Mouse (Mus musculus): Measurements from ENCODE around the gene Xrcc1. TPM values are rescaled to one million over a fixed set of nuclear protein-coding genes. Genes with fewer than 3 reads are reported as not detected.

Gene Xrcc1
- 10 to 100 TPM; 46.1 to 52.3 TPM for polyA plus RNA-seq (2017; shearing (Covaris generic))

DNA sequence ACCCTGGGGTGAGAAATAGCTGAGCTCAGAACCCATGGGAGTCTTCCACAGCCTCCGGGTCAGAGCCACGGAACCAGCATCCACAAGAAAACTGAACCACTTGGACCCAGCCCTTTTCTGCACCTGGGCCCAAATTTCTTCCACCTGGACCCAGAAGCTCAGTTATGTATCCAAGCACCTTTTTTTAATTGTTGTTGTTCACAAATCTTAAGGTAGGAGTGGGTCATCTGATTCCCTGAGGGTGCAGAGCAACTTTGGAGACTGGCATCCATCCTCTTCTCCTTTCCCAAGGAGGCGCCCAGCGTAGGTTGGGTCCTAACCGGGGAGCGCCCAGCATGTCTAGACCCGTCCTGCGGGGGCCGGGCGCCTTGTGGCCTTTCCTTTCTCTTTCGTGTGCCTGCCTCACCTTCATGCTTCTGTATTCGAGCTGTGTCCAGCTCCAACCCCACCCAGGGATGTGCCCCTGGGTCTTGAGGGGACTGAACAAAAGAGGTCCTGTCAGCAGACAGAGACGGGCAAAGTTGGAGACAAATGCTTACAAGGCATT lies at the start of gene Xrcc1, which contains the start of gene Pinlyp:
Xrcc1 (plus strand) TSS at position 222 of the 547 bp plus-strand sequence.
Pinlyp (minus strand) TSS at position 51 of the 547 bp plus-strand sequence.

DNA sequence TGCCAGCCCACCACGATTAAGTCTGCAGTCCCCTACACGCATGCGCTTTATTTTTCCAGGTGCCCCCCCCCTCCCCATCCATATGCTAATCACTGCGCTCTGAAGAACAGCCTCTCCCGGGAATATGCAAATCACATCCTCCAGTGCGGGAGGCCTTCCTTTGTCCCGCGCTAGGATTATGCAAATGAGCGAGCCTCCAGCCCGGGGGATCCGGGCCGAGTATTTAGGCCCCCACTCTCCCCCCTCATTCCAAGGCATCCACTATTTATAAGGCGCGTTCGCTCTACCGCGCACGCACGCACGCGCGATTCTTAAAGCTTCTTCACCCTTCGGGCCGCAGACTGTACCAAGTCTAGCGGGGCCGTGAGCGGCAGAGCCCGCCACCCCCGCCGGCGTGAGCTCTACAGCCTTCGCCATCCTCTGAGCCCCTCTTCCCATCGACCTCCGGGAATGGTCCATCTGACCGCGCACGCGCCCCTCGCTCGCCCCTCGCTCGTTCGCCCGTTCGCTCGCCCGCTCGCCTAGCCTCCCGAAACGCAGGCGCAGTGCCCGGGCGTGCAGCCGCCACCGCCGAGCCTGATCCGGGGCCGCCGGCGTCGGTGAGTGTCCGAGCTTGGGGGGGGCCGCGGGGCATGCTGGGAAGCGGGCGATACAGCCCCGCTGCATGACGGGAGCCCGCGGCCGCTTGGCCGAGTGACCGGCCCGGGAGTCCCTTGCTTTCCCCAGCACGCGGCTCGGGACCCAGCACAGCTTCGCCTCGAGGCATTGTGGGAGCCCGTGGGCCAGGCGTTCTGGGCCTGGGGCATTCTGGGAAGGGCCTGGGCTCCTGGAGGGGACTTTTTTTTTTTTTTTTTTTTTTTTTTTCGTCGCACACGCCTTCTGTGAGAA lies 39.0 kb upstream of the Xrcc1 start, which contains the start of gene Zfp428:
Zfp428 (plus strand) TSS at position 169 of the 888 bp plus-strand sequence.

DNA sequence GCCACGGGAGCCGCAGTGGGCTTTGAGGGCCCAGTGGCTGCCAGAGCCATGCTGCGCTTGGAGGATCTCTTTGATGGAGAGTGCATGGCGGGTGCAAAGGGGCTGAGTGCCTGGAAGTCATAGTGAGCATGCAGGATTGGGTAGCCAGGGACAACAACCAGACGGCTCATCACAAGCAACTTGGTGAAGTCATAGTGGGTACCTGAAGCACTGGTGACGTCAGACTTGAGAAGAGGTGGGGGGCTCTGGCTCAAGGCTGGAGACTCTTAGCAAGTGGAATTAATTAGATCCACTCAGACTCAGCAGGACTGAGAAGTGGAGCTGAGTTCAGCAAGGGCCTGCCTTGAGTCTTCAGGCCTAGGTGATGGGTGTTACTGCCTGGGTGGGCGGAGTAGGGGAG lies 33.7 kb upstream of the Xrcc1 start, which contains the start of gene AC161166.1:
AC161166.1 (minus strand) TSS at position 101 of the 400 bp plus-strand sequence.

DNA sequence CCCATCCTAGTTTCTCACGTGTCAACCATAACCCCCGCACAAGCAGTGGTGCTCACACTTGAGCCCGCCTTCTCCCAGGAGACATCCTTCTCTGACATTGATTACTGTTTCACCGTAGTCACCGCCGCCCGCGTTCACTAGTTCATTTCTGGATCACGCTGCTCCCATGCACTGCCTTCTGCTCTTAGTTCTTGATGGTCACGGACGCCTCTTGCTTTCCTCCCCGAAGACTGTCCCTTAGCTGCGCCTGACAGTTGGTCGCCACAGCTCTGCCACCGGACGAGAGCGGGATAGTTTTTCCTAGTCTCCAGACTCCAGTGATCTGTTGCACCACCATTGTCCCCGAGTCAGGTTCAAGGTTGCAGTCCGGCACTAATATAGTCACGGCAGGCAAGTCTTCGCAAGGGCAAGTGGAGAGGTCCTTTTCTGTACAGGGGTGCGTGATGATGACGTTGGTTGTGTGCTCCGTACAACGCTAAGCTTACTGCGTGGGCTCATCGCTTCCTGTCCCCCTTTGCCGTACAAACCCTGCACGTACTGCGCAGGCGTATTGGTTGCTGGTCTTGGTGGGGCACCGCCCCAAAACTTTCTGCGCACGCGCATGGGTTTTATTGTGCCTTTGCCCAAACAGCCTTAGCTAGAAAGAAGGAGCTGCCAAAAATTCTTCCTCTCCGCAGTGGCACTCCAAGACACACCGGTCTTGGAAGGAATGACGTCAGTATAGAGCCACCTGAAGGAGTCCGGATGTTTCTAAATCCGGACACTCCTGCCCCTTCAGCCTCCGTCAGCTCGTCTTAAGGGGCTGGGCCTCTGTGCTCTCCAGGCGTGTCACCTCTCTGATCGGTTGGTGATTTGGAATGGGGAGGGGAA lies 15.8 kb upstream of the Xrcc1 start, which contains the start of gene Irgq:
Irgq (plus strand) TSS at position 628 of the 870 bp plus-strand sequence.

DNA sequence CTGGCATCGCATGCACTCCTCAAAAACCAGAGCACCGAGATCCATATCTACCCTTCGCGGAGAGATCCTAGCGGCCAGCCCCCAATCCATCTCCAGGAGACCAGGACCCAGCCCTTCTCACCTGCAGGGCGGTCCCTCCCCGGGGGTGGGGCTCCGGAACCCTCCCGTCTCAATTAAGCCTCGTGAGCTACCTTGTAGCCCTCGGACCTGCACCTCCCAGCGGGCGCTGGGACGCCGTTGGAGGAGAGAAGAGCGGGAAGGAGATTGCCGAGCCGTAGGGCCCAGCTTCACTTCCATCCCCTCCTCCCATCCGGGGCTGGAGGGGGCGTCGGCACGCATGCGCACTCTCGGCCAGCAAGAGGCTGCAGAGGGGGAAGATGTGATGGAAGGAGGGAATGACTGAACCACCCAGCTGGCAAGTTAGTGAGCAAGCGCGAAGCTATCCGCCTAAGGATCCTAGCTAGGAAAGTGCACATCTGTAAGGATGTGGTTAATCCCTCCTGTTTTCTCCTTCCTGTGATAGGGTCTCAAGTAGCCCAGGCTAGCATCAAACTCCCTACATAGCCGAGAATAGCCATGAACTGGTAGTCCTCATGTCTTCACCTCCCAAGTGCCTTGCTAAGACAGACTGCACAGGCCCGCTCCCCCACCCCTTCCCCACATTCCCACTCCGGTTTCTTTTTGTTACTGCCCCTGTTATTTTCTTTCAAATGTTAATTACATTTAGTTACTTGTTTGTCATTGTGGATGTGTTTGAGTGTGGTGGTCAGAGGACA lies 41.4 kb downstream of the Xrcc1 start, which contains the start of the genes Ethe1 and Zfp575:
Ethe1 (plus strand) TSS at position 214 of the 776 bp plus-strand sequence.
Zfp575 (minus strand) TSS at position 312 of the 776 bp plus-strand sequence.

DNA sequence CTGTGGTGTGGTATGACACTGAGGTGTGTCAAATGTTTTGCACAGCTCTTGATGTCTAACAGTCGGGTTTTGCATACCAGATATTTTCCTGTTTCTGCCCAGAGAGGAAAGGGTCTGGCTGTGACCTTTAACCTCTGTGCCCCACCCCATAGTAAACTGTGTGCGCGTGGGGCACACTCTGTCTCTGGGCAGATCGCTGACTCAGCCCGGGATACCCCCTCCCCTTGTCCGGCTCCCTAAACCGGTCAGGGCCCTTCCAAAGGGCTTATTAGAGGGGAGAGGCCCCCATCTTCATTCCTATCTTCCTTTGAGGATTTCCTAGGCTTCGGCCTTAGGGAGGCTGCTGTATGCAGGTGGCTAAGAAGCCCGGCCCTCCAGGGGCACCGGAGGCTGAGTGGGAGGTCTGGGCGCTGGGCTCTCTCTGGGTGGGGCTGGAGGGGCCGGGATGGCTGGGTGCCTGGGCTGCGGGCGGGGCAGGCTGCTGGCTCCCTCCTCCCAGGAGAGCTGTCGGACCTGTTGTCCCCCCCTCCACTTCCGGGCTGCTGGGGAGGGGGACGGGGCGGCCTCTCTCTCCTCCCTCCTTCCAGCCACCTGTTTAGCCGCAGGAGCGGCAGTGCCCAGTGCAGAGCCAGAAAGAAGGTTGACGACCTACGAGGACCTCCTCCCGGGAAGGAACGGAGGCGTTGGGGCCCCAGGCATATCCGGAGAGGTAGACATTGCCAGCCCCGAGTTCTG lies 64.2 kb downstream of the Xrcc1 start, which contains the start of gene Phldb3:
Phldb3 (plus strand) TSS at position 620 of the 735 bp plus-strand sequence.

Other genes with a start within 250 kb of the Xrcc1 start
- 10 to 100 TPM; 12.4 to 17.5 TPM for gene Zfp61, start 245.1 kb upstream of the Xrcc1 start, polyA plus RNA-seq (2017; shearing (Covaris generic))
- gene Zfp94, start 229.6 kb upstream of the Xrcc1 start, polyA plus RNA-seq (2017; shearing (Covaris generic)) = 10 to 100 TPM in 1 of 2 experiments, 1 to 10 TPM in 1; 6.6 to 10.0 TPM
- not detected for gene Tescl, start 212.4 kb upstream of the Xrcc1 start, polyA plus RNA-seq (2017; shearing (Covaris generic))
- gene Lypd5, start 197.1 kb upstream of the Xrcc1 start, polyA plus RNA-seq (2017; shearing (Covaris generic)) = not detected
- gene Kcnn4, start 176.0 kb upstream of the Xrcc1 start, polyA plus RNA-seq (2017; shearing (Covaris generic)) = 100 to 1,000 TPM; 272 to 290 TPM
- gene Smg9, start 146.7 kb upstream of the Xrcc1 start, polyA plus RNA-seq (2017; shearing (Covaris generic)) = 10 to 100 TPM; 48.9 to 57.5 TPM
- gene Irgc1, start 94.0 kb upstream of the Xrcc1 start, polyA plus RNA-seq (2017; shearing (Covaris generic)) = under 1 TPM in 1 of 2 experiments, not detected in 1; 0.10 TPM
- 1 to 10 TPM in 1 of 2 experiments, under 1 TPM in 1; 0.31 to 3.7 TPM for gene Plaur, start 83.8 kb upstream of the Xrcc1 start, polyA plus RNA-seq (2017; shearing (Covaris generic))
- gene Cadm4, start 64.3 kb upstream of the Xrcc1 start, polyA plus RNA-seq (2017; shearing (Covaris generic)) = under 1 TPM in 1 of 2 experiments, not detected in 1; 0.25 TPM
- gene Zfp428, start 39.3 kb upstream of the Xrcc1 start, polyA plus RNA-seq (2017; shearing (Covaris generic)) = 1 to 10 TPM; 1.3 to 2.3 TPM
- under 1 TPM in 1 of 2 experiments, not detected in 1; 0.17 TPM for gene AC161166.1, start 33.8 kb upstream of the Xrcc1 start, polyA plus RNA-seq (2017; shearing (Covaris generic))
- gene Irgq, start 15.6 kb upstream of the Xrcc1 start, polyA plus RNA-seq (2017; shearing (Covaris generic)) = 1 to 10 TPM; 1.8 to 3.9 TPM
- not detected for gene Pinlyp, start 171 bp upstream of the Xrcc1 start, polyA plus RNA-seq (2017; shearing (Covaris generic))
- gene Ethe1, start 41.3 kb downstream of the Xrcc1 start, polyA plus RNA-seq (2017; shearing (Covaris generic)) = 10 to 100 TPM; 19.5 to 23.5 TPM
- under 1 TPM; 0.28 to 0.32 TPM for gene Zfp575, start 41.4 kb downstream of the Xrcc1 start, polyA plus RNA-seq (2017; shearing (Covaris generic))
- gene Phldb3, start 64.5 kb downstream of the Xrcc1 start, polyA plus RNA-seq (2017; shearing (Covaris generic)) = under 1 TPM; 0.50 to 0.64 TPM
- gene Lypd3, start 90.3 kb downstream of the Xrcc1 start, polyA plus RNA-seq (2017; shearing (Covaris generic)) = not detected
- gene Tex101, start 130.4 kb downstream of the Xrcc1 start, polyA plus RNA-seq (2017; shearing (Covaris generic)) = not detected
- not detected for gene BC049730, start 163.0 kb downstream of the Xrcc1 start, polyA plus RNA-seq (2017; shearing (Covaris generic))
- not detected for gene Gm4763, start 180.6 kb downstream of the Xrcc1 start, polyA plus RNA-seq (2017; shearing (Covaris generic))
- under 1 TPM in 1 of 2 experiments, not detected in 1; 0.15 TPM for gene Cd177, start 214.0 kb downstream of the Xrcc1 start, polyA plus RNA-seq (2017; shearing (Covaris generic))
- not detected for gene Ceacam10, start 230.9 kb downstream of the Xrcc1 start, polyA plus RNA-seq (2017; shearing (Covaris generic))